Mouse (Mus musculus) neutrophil, adult 5-6 weeks (primary cell): ENCODE measurements around the gene Poldip2. TPM values are rescaled to one million over a fixed set of nuclear protein-coding genes. Genes with fewer than 3 reads are reported as not detected.
"Not testable (repeated sequence)": the region's sequence is repeated elsewhere in the genome, so short reads cannot be mapped to it uniquely, and the experiment has no call there.

Source experiments
- ATAC-seq: fragments of 151-379, 151-347 bp; 2 replicates; pipeline ENCODE4 v1.8.0; 2017; ENCODE audit warnings: mild to moderate bottlenecking, moderate TSS enrichment; ENCODE audit not compliant: insufficient number of reproducible peaks, poor library complexity, low FRiP score, severe bottlenecking; ENCODE audit errors: extremely low read depth
- total RNA-seq: library from RNA; stranded (forward); fragments of 200-1000 nt; gene quantifications from 2 replicates; pipeline ENCODE4 v1.2.3, GENCODE M21; 2017

Gene Poldip2
- total RNA-seq, 1 experiment from 2014 or later: 35.7 TPM

DNA sequence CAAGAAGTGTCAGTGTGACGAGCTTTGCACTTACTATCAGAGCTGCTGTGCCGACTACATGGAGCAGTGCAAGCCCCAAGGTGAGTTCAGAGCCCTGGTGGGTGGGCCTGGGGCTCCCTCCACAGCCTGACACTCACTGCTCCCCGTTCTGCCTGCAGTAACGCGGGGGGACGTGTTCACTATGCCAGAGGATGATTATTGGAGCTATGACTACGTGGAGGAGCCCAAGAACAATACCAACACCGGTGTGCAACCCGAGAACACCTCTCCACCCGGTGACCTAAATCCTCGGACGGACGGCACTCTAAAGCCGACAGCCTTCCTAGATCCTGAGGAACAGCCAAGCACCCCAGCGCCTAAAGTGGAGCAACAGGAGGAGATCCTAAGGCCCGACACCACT, 12.4 kb upstream of the Poldip2 start:
- no peak for ATAC-seq

DNA sequence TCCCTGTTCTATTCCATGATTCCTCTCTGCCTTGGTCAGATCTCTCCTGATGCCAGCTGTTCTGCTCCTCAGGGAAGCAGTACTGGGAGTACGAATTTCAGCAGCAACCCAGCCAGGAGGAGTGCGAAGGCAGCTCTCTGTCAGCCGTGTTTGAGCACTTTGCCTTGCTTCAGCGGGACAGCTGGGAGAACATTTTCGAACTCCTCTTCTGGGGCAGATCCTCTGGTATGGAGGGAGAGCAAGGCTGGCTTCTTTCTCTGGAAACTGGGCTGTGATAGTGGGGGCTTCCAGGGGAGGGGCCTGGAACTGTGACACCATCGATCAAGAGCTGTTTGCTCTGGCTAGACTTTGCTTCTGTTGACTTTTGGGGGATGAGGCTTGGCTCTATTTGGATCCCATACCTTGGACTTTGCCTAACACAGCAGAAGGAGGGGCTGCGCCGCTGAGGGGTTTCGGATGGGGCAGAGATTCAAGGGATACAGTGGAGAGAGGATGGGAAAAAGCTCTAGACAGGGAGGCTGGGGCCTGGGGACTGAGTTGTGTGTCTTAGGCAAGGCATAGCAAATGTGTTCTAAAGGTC, 11.3 kb upstream of the Poldip2 start:
- ATAC-seq: no peak

DNA sequence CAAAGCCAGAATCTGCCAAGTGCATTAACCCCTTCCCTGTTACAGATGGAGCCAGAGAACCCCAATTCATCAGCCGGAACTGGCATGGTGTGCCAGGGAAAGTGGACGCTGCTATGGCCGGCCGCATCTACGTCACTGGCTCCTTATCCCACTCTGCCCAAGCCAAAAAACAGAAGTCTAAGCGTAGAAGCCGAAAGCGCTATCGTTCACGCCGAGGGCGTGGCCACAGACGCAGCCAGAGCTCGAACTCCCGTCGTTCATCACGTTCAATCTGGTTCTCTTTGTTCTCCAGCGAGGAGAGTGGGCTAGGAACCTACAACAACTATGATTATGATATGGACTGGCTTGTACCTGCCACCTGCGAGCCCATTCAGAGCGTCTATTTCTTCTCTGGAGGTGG, 10.5 kb upstream of the Poldip2 start:
- ATAC-seq: no peak

DNA sequence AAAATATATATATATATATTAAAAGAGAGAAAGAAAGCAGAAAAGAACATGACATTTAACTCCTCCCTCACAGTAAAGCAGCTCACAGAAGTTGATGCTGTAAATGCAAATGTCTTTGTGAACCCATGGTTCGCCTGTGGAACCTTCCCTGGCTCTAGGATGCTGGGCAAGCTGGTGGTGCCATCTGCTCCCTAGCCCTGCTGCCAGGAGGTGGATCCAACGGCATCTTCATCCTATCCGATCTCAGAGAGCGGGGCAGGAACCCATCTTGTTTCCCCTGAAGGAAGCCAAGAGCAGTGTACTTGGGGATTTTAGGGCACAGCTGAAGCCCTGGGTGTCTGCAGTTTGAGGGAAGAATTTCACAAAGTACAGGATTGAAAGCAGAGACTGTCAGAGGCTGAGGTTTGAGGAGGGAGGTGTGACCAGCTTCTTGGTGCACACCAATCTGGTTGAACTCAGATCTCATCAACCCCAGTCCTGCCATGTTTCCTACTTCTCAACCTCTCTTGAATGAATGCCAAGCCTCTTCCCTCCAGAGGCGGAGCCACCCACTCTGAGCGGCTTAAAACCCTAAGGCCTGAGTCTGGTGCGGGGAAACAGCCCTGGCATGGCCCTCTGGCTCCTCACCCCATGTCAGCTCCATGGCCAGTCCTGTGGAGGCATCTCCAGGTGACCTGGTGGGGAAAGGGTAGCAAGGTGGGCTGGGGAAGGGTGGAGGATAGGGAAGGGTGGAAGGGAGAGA, 8.9 kb upstream of the Poldip2 start, which contains the start of gene Sebox:
Gene Sebox (plus strand): TSS at position 539 of the 742 bp plus-strand sequence.
- ATAC-seq: no peak

DNA sequence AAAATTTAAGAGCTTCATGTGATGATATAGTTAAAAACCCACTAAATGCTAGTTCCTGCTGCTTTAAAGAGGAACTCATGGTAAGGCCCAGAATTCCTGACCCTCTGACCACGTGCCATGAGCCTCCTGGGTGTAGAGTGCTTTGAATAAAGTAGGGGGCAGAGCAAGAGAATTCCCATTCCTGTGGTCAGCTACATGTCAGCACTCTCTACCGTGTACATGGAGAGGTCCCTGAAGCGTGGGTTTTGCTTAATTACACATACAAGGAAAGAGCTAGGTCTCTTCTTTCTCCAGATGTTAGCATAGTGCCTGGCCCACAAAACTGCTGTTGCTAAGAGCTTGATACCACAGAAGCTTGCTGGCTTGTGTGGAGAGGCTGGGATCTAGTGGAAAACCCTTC, 6.6 kb upstream of the Poldip2 start:
- no peak for ATAC-seq

DNA sequence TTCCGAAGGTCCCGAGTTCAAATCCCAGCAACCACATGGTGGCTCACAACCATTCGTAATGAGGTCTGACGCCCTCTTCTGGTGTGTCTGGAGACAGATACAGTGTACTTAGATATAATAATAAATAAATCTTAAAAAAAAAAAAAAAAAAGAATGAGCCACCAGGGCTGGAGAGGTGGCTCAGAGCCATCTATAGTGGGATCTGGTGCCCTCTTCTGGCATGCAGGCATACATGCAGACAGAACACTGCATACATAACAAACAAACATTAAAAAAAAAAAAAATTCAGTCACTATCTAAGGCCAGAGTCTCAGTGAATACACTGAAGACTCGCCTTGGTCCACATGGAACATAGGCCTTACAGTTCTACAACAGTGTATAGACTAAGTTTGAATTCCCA, 2.8 kb upstream of the Poldip2 start:
- ATAC-seq: no peak

DNA sequence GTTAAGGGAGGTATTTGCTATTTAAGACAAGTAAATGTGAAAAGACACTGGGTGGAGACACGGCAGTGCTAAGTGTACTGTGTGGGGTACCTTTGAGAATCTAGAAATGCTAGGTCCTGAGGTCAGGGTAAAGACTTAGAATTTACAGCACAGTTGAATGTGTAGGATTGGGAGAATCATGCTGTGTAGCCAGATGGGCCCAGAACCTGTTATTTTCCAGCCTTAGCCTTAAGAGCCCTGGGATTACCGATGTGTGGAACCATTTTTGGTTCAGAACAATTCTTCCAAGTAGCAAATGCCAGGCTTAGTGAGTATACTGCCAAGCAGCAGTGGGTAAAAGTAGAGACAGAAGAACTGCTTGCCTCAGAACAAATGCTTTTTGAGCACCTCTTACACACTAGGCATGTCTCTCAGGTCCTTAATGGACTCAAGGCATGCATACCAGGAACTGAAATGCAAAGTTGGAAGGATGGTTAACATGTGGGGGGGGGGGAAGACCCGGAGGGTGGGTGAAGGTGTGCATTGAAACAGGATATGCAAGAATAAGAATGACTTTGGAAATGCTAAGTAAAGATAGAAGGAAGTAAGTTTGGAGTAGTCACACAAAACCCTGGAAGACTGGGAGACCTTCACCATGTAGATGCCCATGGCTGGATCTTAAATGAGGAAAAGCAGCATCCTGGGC, 1.3 kb downstream of the Poldip2 start:
- ATAC-seq: no peak

DNA sequence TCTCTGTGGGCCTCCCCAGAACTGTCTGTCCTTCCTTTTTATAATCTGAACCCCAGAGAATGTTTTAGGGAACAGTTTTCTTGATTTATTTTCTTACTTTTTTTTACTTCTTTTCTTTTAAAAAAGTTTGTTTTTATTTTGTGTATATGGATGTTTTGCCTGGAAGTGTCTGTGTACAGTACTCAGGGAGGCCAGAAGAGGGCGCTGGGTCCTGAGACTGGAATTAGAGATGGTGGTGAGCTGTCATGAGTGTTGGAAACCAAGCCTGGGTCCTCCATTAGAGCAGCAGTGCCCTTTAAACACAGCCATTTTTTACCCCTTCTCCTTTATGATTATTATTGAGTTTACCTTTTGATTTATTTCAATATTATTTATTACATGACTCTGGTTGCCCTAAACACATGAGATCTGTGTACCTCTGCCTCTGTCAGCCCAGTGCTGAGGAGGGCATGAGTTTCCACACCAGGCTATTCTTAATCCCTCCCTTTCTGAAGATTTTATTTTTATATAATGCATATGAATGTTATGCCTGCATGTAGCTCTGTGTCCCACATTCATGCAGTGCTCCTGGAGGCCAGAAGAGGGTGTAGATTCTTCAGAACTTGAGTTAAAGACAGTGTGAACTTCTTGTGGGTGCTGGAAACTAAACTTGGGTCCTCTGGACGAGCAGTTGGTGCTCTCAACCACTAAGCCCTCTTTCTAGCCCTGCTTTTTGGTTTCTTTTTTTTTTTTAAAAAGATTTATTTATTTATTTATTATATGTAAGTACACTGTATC, 3.7 kb downstream of the Poldip2 start:
- no peak for ATAC-seq

DNA sequence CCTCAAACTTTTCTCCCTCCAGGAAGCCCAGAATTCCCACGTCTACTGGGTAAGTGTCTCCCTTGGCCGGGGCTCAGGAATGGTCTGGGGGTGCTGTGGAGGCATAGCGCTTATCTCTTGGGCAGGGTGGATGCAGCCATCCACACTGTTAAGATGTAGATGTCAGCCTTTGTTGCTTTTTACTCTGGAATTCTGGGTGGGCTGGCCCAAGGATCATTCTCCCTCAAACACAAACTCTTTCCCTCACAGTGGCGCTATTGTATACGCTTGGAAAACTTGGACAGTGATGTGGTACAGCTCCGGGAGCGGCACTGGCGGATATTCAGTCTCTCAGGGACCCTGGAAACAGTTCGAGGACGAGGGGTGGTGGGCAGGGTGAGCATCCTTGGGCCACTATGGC, 6.9 kb downstream of the Poldip2 start:
- ATAC-seq: no peak

DNA sequence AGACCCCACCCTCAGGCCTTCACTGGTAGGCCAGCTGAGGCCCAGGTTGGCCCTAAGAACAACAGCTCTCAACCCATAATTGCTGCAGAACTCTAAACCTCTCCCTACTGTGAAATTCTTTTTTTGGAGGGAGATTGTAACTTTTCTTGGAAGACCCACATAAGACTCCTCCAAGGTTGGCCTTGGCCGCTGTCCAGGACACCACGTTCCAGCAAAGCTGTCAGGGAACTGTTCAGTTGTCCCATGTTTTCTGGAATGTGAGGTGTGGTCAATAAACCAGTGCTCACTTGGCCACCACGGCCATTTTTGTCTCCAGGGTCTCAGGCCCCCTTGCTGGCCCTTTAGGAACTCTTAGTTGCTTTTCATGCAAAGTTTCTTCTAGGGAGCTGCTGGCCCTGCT, 9.9 kb downstream of the Poldip2 start:
- ATAC-seq: no peak

DNA sequence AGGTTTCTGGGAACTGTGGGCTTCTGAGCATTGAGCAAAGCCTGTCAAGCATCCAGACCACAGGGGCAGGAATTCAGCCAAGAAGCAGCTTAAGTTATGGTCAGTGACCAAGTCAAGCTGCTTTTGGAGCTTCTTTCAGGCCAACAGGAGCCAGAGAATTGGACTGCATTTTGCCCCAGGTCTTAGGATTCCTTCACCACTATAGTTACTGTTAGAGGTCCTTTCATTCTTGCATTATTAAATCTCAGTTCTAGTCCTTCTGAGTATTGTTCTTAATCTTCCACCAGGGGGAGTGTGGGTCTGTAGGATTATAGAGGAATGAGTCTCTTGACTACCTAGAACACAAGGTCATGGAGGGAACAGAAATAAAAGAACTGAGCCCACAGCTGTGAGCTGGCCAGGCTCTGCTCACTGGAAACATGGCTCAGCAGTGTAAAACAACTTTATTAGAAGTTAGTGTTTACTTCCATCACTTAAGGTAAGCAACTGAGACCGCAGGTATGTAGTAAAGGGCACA, 10.5 kb downstream of the Poldip2 start:
- no peak for ATAC-seq

DNA sequence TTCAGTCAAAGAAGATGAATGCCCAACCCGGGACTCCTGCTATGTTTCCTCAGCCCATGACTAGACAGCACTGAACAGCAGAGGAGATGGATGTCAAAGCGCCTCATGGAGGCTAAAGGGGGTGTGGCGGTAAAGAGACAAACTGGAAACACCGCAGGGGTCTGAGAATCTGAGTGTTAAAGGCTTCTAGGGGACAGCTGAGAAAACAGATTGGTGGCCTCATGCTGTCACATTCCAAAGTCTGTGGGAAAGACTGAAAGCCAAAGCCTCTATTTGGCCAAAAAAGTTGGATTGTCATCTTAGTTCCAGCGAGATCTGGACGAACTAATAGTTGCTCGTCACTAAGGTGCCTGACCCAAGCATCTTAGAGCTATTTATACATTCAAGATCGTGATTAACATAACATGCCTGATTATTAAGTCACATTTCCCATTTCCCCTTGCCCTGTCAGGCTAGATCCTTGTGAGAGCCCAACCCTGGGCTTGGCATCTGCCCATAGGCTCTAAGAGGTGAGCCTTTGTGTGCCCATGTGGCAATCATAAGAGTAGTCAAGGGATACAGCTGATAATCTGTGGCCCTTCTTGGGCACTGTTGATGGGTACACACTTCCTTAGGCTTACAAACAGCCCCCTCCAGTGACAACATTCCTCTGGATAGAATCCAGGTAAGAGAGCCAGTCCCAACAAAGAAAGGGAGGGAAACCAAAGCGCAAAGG, 11.4 kb downstream of the Poldip2 start:
- no peak for ATAC-seq

DNA sequence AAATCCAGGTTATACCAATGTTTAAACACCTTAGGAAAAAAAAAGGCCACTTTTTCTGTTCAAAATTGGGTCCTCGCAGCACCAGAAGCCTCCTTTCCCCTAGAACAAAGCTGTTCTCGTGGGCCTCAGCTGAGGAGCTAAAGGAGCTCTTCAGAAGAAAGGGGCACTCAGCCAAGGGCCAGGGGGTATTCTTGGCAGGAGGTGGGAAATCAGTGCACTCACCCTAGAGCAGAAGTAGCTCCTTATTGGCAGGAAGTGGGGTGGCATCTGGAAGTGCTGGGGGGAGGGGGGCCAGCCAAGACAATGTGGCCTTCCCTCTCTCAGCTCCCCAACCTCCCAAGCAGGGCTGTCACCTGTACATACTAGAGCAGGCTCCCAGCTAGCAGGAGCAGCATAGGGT, 12.8 kb downstream of the Poldip2 start:
- no peak for ATAC-seq

DNA sequence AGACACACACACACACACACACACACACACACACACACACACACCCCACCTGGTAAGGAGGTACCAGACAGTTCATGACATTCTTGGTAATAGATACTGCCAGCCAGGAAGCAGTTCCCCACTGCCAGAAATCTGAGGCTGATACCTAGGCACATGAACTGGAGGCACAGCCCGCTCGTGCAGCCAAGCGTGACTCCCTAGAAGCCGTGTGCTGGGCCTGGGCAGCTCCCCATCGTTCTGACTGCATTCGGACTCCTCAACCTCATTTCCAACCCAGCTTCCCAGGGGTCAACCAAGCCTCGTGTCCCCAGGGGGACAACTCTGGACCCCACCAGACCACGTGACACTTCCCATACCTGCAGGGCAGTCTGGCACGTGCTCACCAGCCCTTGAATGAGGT, 16.7 kb downstream of the Poldip2 start:
- no peak for ATAC-seq

DNA sequence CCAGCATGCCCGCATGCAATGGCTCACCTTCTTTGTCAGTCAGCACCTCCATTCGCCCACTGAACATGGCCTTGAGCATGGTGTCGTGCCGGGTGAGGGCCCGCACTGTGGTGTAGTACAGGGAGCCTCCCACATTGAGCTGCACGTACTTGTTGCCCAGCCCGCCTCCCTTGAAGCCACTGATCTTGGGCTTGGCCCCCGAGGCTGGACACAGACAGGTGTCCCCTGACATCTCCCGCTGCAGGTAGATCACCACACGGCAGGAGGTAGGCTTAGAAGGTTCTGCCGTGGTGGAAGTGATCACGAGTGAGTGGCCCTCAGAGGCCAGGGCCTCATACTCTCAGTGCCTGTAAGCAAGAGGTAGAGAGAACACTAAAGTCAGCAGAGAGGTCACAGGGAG, 18.0 kb downstream of the Poldip2 start:
- no peak for ATAC-seq

DNA sequence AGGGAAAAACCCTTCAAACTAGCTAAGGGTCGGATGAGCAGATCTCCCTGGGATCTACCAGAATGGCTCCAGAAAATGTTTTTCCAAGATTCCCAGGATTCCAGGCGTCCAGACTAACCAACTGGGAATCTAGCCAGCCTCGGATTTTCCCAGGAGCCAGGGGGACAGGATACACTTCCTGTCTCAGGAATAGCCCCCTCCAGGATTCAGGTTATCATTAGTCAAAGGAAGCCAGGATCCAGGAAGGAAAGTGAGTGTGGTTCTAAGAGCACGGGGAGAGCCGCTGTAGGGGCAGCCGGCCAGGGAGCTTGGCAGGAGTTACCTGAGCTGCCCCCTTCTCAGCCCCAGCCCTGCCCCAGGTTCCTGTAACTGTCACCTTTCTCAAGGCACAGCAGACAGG, 19.1 kb downstream of the Poldip2 start:
- ATAC-seq: no peak

DNA sequence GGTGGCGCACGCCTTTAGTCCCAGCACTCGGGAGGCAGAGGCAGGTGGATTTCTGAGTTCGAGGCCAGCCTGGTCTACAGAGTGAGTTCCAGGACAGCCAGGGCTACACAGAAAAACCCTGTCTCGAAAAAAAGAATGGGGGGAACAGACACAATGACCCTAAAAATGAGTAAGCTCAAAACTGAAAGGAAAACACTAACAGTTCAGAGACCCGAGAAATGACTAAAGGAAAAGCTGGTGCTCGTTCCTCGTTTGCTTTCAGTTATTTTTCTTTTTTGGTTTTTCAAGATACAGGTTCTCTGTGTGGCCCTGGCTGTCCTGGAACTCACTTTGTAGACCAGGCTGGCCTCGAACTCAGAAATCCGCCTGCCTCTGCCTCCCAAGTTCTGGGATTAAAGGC, 19.5 kb downstream of the Poldip2 start:
- ATAC-seq: not testable (repeated sequence)

DNA sequence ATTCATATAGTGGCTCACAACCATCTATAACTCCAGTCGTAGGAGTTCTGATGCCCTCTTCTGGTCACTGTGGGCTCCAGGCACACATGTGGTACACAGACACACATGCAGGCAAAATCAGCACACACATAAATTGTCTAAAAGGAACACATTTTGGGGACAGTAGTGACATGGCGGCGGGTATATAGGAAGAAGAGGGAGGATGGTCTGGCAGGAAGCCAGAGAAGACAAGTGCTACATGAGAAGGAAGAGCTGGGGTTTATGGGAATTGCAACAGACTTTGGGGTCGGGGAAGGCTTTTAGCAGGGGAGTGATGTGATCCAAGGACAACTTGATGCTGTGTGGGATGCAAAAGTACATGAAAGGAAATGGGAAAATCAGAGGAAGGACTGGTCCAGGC, 22.5 kb downstream of the Poldip2 start:
- no peak for ATAC-seq
